Mouse (Mus musculus): Measurements from ENCODE around the gene Lemd2.

DNA sequence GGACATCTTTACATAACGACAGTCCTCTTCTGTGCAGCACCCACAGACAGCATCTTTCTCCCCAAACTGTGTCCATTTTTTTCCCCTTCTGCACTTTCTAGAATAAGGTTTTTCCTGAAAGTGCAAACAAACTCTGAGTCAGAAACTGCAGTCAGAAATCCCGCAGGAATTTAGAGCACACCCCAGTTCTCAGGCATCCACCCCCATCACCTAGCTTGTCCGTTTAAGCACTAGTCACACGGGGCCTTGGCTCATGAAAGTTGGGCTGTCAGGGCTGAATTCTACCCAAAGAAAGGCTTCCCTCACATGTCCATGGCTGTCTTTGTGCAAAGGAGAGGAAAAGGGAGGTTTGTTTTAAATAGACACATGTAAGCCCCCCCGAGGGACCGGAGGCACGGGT is 23.0 kb upstream of the Lemd2 start:
- TF ChIP-seq CTCF (IDR thresholded peaks at IDR 0.05; ENCODE audit: control insufficient read depth, insufficient read depth, low read length) (no peak), POLR2A (IDR thresholded peaks at IDR 0.05; ENCODE audit: borderline replicate concordance, control insufficient read depth, low read depth, low read length) (no peak)
